ENCODE assay signal across 9 mouse cellular contexts in the genomic region with DNA sequence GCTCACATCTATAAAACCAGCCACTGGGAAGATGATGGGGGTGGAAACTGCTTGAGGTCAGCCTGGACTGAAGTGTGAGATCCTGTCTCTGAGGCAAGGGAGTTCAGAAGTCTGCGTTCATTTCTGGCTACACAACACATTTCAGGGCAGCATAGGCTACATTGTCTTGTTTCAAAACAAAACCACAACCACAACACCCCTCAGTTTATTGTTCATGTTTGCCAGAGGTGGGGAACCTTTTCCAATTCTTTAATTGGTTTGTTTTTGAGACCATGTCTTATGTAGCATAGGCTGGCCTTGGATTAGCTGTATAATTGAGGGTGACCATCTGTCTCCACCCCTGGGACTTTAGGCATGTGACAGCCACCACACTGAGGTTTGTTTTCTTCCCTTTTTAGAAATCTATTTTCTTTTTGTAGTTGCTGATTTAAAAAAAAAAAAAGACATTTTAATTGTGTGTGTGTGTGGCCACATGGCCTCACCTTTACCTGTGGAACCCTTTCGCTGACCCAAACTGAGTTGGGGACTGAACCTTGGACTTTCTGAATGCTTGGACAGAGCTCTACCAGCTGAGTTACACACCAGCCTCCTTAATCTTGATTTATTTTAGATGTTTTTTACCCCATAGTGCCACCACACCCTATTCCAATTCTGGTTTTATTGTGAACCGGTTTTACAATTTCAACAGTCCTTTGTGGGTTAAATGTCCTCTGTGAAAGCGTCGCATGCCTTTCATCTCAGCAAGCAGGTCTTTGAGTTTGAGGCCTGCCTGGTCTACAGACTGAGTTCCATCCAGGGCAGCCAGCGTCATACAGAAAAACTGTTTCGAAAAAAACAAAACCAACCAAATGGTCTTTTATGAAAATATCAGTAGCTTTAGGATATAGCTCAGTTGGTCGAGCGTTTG. TPM values are rescaled to one million over a fixed set of nuclear protein-coding genes. Genes with fewer than 3 reads are reported as not detected.
DNase-seq lines count a peak whose midpoint lies in the region; ATAC-seq and TF ChIP-seq lines count a peak whose summit lies in the region.
"Had no signal": no experiment of that assay in that cellular context is flagged by ENCODE, and none has a peak within 500 bp of the region (broad histone marks: within the 10 kb centered on the region; RNA-seq: fewer than 3 reads in every experiment).

No protein-coding gene starts in this region.

- no peaks in the 10 kb centered on the region for H3K4me1 ChIP-seq in embryonic facial prominence, embryonic 12.5 days
- peaks cover 14% of the 10 kb centered on the region for H3K4me1 ChIP-seq in intestine, embryonic 16.5 days (ENCODE audit: control insufficient read depth, insufficient read depth, low read length)
- 0 out of 2 replicates have a peak, but pooled peaks cover 5% of the 10 kb centered on the region for H3K4me1 ChIP-seq in neural tube, embryonic 14.5 days (ENCODE audit: control insufficient read depth, insufficient read depth, low read length)

- DNase-seq in layer of hippocampus, adult 2 months (ENCODE audit: low spot score in 2 of 2), result no peak
- DNase-seq in layer of hippocampus, adult 9-10 months (ENCODE audit: low spot score), result no peak
- no peak for DNase-seq in right cerebral cortex, postnatal 14 days
- no peak for DNase-seq in gastrocnemius, adult 8-10 months (ENCODE audit: low spot score in 2 of 2)

- H3K27me3 ChIP-seq in embryonic facial prominence, embryonic 12.5 days, result no peaks in the 10 kb centered on the region
- no peaks in the 10 kb centered on the region for H3K27me3 ChIP-seq in intestine, embryonic 16.5 days (replicated peaks; ENCODE audit: control insufficient read depth, insufficient read depth, low read length)
- H3K27me3 ChIP-seq in neural tube, embryonic 14.5 days (ENCODE audit: control insufficient read depth, insufficient read depth, low read length), result no peaks in the 10 kb centered on the region

- no peak for ATAC-seq in embryonic facial prominence, embryonic 12.5 days (ENCODE audit: insufficient number of reproducible peaks, insufficient read depth, low FRiP score, low TSS enrichment)
- no peak for ATAC-seq in intestine, embryonic 16.5 days
- no peak for ATAC-seq in neural tube, embryonic 14.5 days (ENCODE audit: low read depth)
- ATAC-seq in activated CD4-positive, CD25-positive, alpha-beta regulatory T cell, adult 4 months, result no peak

- no peak overlapping the region; the same call in 1 of the 2 replicates for H3K9ac ChIP-seq in embryonic facial prominence, embryonic 12.5 days
- H3K9ac ChIP-seq in intestine, embryonic 16.5 days (ENCODE audit: low read depth, low read length), result 0 out of 2 replicates have a peak overlapping the region, but pooled peaks have one; percentile 52
- H3K9ac ChIP-seq in neural tube, embryonic 14.5 days (replicated peaks; ENCODE audit: low read depth, low read length), result no peak overlapping the region

- no peaks in the 10 kb centered on the region for H3K9me3 ChIP-seq in embryonic facial prominence, embryonic 12.5 days
- no peaks in the 10 kb centered on the region for H3K9me3 ChIP-seq in intestine, embryonic 16.5 days (ENCODE audit: control insufficient read depth, low read length)
- H3K9me3 ChIP-seq in neural tube, embryonic 14.5 days (ENCODE audit: control insufficient read depth, low read length), result no peaks in the 10 kb centered on the region

- H3K27ac ChIP-seq in layer of hippocampus, adult 2 months, result peak overlapping the region; percentile 92
- H3K27ac ChIP-seq in embryonic facial prominence, embryonic 12.5 days, result peak overlapping the region; percentile 84
- H3K27ac ChIP-seq in intestine, embryonic 16.5 days (ENCODE audit: low read length), result peak overlapping the region; percentile 90
- H3K27ac ChIP-seq in neural tube, embryonic 14.5 days (ENCODE audit: low read depth, low read length), result peak overlapping the region; percentile 82

- WGBS in embryonic facial prominence, embryonic 12.5 days, result 86% methylated on average over 9 of the region's 9 CpGs
- 79% methylated on average over 9 of the region's 9 CpGs for WGBS in intestine, embryonic 16.5 days
- 76% methylated on average over 9 of the region's 9 CpGs for WGBS in neural tube, embryonic 14.5 days

- H3K4me2 ChIP-seq in embryonic facial prominence, embryonic 12.5 days (replicated peaks), result peak overlapping the region; percentile 45
- 0 out of 2 replicates have a peak overlapping the region, but pooled peaks have one; percentile 50 for H3K4me2 ChIP-seq in intestine, embryonic 16.5 days (ENCODE audit: low read depth, low read length)
- H3K4me2 ChIP-seq in neural tube, embryonic 14.5 days (ENCODE audit: low read depth, low read length), result peak overlapping the region; percentile 39; the same call in 1 of the 2 replicates

- H3K36me3 ChIP-seq in embryonic facial prominence, embryonic 12.5 days, result no peaks in the 10 kb centered on the region
- H3K36me3 ChIP-seq in intestine, embryonic 16.5 days (ENCODE audit: control insufficient read depth, insufficient read depth, low read length), result no peaks in the 10 kb centered on the region
- no peaks in the 10 kb centered on the region for H3K36me3 ChIP-seq in neural tube, embryonic 14.5 days (ENCODE audit: control insufficient read depth, insufficient read depth, low read length)

- no peak for TF ChIP-seq CTCF in layer of hippocampus, adult 2 months (conservative IDR thresholded peaks at IDR 0.05)

- H3K4me3 ChIP-seq in layer of hippocampus, adult 2 months, result peak overlapping the region; percentile 54
- H3K4me3 ChIP-seq in embryonic facial prominence, embryonic 12.5 days, result no peak overlapping the region
- H3K4me3 ChIP-seq in intestine, embryonic 16.5 days (ENCODE audit: low read length), result no peak overlapping the region
- H3K4me3 ChIP-seq in neural tube, embryonic 14.5 days (ENCODE audit: low read depth, low read length), result no peak overlapping the region

RNA-seq across cellular contexts. Expression of a gene that starts 17.8 kb away (rescaled TPM):
- 1 to 10 TPM; 1.4 to 1.9 TPM for total RNA-seq in layer of hippocampus, adult 2 months (2021)
- 4.7 and 5.1 TPM in 2 replicates for polyA plus RNA-seq in embryonic facial prominence, embryonic 12.5 days (2016; fragmentation: Nextera tagmentation; extraction: Ambion mirVana)
- 2.3 and 2.9 TPM in 2 replicates for polyA plus RNA-seq in intestine, embryonic 16.5 days (2015; fragmentation: Nextera tagmentation; extraction: Ambion mirVana)
- polyA plus RNA-seq in neural tube, embryonic 14.5 days (2014; fragmentation: Nextera tagmentation; extraction: Ambion mirVana), result 1.0 and 1.4 TPM in 2 replicates
- polyA plus RNA-seq in activated CD4-positive, CD25-positive, alpha-beta regulatory T cell, adult 4 months (2017; shearing (Covaris generic)), result 1 to 10 TPM; 1.7 to 2.4 TPM
- total RNA-seq in gastrocnemius, adult 8-10 months (2022), result under 1 TPM in 3 of 4 experiments, not detected in 1; 0.29 to 0.65 (median 0.53) TPM

RNA-seq across cellular contexts. Expression of a gene that starts 22.1 kb away (rescaled TPM):
- 1,000 to 10,000 TPM; 1,218 to 1,292 TPM for total RNA-seq in layer of hippocampus, adult 2 months (2021)
- 221 and 228 TPM in 2 replicates for polyA plus RNA-seq in embryonic facial prominence, embryonic 12.5 days (2016; fragmentation: Nextera tagmentation; extraction: Ambion mirVana)
- 137 and 144 TPM in 2 replicates for polyA plus RNA-seq in intestine, embryonic 16.5 days (2015; fragmentation: Nextera tagmentation; extraction: Ambion mirVana)
- polyA plus RNA-seq in neural tube, embryonic 14.5 days (2014; fragmentation: Nextera tagmentation; extraction: Ambion mirVana), result 419 and 431 TPM in 2 replicates
- 10 to 100 TPM; 34.1 to 56.7 TPM for polyA plus RNA-seq in activated CD4-positive, CD25-positive, alpha-beta regulatory T cell, adult 4 months (2017; shearing (Covaris generic))
- total RNA-seq in gastrocnemius, adult 8-10 months (2022), result 100 to 1,000 TPM; 306 to 315 (median 309) TPM

RNA-seq across cellular contexts. Expression of a gene that starts 23.3 kb away (rescaled TPM):
- total RNA-seq in layer of hippocampus, adult 2 months (2021), result not detected
- polyA plus RNA-seq in embryonic facial prominence, embryonic 12.5 days (2016; fragmentation: Nextera tagmentation; extraction: Ambion mirVana), result 0.12 TPM in 1 of 2 replicates, not detected in the other
- 0.68 and 1.5 TPM in 2 replicates for polyA plus RNA-seq in intestine, embryonic 16.5 days (2015; fragmentation: Nextera tagmentation; extraction: Ambion mirVana)
- 0.29 TPM in 1 of 2 replicates, not detected in the other for polyA plus RNA-seq in neural tube, embryonic 14.5 days (2014; fragmentation: Nextera tagmentation; extraction: Ambion mirVana)
- not detected for polyA plus RNA-seq in activated CD4-positive, CD25-positive, alpha-beta regulatory T cell, adult 4 months (2017; shearing (Covaris generic))
- not detected for total RNA-seq in gastrocnemius, adult 8-10 months (2022)
- total RNA-seq: adrenal gland, adult 18-20 months had no signal

RNA-seq across cellular contexts. Expression of a gene that starts 38.0 kb away (rescaled TPM):
- total RNA-seq in layer of hippocampus, adult 2 months (2021), result 1 to 10 TPM; 8.0 to 8.3 TPM
- 33.8 and 38.9 TPM in 2 replicates for polyA plus RNA-seq in embryonic facial prominence, embryonic 12.5 days (2016; fragmentation: Nextera tagmentation; extraction: Ambion mirVana)
- polyA plus RNA-seq in intestine, embryonic 16.5 days (2015; fragmentation: Nextera tagmentation; extraction: Ambion mirVana), result 20.6 and 21.6 TPM in 2 replicates
- 18.9 and 23.3 TPM in 2 replicates for polyA plus RNA-seq in neural tube, embryonic 14.5 days (2014; fragmentation: Nextera tagmentation; extraction: Ambion mirVana)
- polyA plus RNA-seq in activated CD4-positive, CD25-positive, alpha-beta regulatory T cell, adult 4 months (2017; shearing (Covaris generic)), result 10 to 100 TPM; 10.6 to 13.8 TPM
- total RNA-seq in gastrocnemius, adult 8-10 months (2022), result 1 to 10 TPM; 6.4 to 7.8 (median 7.1) TPM
